Mouse (Mus musculus): ENCODE measurements around the gene Slco2a1. TPM values are rescaled to one million over a fixed set of nuclear protein-coding genes. Genes with fewer than 3 reads are reported as not detected.

The Slco2a1 gene
- polyA plus RNA-seq, 1 experiment from 2014 or later: 10.0 TPM

DNA sequence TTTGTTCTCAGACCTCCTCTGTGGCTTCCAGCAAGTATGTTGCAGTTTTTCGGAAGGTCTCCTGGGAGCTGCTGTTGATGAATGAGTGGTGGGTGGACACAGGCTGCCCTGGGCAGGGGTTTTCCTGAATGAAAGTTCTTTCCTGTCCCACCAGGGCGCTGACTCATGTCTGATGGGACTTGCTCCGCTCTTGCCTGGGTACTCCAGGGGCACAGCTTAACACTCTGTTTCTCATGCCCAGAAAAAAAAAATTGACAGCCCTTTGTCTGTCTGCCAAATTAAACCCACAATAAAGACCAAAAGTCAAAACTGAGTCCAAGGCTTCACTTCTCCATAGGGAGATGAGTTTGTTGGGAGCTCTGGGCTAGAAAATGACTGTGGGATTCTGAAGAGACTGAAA, 44.9 kb downstream of the Slco2a1 start:
- no peak for DNase-seq (ENCODE audit: low spot score)

- DNase-seq (ENCODE audit: low spot score): no peak
Observed at GRCm38 (mm10) chr9:103036971-103037391, 48.5 kb downstream of the Slco2a1 start.

DNA sequence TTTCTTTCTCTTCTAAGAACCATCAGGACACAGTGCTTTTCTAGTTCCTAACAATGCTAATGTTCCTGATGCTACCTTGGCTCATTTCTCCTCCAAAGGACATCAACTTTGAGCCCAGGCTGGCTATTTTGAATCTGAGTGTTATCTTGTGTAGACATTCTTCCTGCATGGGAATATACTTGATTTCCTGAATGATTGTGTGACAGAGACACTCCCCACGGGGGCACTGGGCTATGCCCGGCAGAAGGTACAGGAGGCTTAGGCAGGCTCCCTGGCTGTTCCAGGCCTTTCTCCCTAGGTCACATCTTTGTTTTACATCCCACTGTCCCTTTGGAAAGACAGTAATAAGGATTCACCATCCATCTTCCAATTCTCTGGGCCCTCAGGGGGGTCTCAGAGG, 49.8 kb downstream of the Slco2a1 start:
- no peak for DNase-seq (ENCODE audit: low spot score)

GRCm38 (mm10) chr9:103038705-103039104, 50.2 kb downstream of the Slco2a1 start:
- no peak for DNase-seq (ENCODE audit: low spot score)

DNA sequence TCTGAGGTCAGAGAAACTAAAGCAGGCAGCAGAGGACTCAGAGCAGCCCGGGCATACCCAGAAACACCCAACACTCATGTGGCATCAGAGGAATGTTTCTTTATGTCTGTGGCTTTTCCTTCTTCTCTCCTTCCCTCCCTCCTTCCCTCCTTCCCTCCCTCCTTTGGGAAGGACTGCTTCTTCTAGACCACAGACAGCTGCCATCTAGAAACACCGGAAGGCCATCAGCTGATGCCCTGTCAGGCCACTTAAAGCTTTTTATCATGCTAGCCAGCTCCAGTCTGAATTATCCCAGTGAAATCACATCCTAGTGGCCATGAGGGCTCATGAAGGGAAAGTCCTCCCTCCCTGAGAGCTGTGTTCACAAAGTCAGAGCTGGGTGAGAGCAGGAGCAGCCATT, 52.1 kb downstream of the Slco2a1 start:
- DNase-seq (ENCODE audit: low spot score): no peak

- DNase-seq (ENCODE audit: low spot score): no peak
Observed at GRCm38 (mm10) chr9:103045406-103045805, 56.9 kb downstream of the Slco2a1 start.

- no peak for DNase-seq (ENCODE audit: low spot score)
Observed at GRCm38 (mm10) chr9:103049049-103049511, 60.6 kb downstream of the Slco2a1 start.

- no peak for DNase-seq (ENCODE audit: low spot score)
Observed at GRCm38 (mm10) chr9:103053829-103054228, 65.3 kb downstream of the Slco2a1 start.

GRCm38 (mm10) chr9:103055061-103055460, 66.5 kb downstream of the Slco2a1 start:
- DNase-seq (ENCODE audit: low spot score): no peak

DNA sequence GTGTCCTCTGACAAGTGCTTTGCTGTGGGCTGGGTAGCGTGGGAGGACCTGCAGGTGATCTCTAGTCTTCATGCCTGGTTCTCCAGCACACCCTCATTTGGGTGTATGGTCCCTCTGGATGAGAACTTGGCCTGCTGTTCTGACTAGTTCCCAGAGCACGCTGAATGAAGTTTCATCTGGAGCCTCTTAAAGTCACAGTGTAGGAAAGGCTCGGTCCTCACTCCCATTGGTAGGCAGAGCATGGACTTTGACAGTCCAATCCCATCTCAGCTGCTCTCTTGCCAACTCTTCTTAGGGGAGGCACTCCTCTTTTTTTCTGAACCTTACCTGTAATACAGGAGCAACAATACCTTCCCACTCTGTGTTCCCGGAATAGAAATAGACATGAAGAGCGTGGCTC, 67.7 kb downstream of the Slco2a1 start:
- DNase-seq (ENCODE audit: low spot score): no peak

GRCm38 (mm10) chr9:103060551-103060950, 72.0 kb downstream of the Slco2a1 start:
- no peak for DNase-seq (ENCODE audit: low spot score)

DNA sequence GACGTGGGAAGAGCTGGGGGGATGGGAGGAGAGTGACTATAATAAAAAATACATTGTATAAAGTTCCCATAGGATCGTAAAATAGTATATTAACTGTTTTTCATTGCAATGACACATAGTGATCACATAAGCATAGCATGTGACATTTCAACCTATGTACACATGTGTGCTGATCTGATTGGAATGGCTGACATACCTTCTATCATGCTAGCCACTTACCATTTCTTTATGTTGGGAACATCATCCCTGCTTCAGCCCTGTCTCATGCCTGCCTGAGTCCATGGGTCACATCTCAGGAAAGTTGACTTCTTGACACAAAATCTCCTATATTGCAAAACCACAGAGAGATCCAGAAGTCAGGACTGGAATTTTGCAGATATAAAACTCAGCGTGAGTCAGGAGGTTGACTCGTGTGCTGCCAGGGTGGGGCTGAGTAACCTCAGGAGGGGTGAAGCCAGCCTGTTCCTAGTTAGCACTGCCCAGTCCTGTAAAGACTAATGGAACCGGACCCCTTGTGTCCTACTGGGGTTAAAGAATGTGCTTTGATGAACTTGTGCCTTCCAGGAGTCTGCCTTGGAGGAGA, 73.0 kb downstream of the Slco2a1 start:
- no peak for DNase-seq (ENCODE audit: low spot score)

DNA sequence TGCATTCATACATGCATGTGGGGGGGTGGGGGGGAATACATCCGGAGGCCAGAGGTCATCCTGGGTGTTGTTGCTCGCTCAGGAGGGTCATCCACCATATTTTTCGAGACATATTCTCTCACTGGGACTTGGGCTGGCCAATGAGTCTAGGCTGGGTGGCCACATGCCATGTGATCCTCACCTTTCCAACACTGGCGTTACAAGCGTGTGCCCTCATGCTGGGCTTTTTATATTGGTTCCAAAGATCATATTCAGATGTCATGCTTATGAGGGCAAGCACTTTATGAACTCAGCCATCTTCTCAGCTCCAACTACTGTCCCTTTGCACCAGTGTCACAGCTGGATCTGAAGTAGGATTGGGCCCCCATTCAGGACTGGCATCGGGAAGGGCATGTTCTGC, 75.1 kb downstream of the Slco2a1 start:
- no peak for DNase-seq (ENCODE audit: low spot score)

DNA sequence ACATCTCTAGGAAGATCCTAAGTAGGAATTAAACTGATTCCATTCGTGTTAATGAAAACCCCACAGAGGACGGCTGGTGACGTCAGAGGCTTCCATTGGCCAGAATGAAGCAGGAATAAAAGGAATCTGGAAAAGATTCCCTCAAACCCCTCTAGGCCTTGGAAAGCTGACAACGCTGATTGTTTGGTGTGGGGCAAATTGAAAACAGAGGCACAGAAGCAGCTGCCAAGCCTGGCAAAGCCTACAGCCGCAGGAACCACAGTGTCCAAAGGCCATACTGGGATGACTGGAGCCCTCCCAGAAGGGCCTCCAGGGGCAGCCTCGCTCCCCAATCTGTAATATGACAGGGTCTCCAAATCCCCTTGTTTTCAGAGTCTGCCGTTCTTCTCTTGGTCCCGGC, 78.3 kb downstream of the Slco2a1 start:
- no peak for DNase-seq (ENCODE audit: low spot score)

DNA sequence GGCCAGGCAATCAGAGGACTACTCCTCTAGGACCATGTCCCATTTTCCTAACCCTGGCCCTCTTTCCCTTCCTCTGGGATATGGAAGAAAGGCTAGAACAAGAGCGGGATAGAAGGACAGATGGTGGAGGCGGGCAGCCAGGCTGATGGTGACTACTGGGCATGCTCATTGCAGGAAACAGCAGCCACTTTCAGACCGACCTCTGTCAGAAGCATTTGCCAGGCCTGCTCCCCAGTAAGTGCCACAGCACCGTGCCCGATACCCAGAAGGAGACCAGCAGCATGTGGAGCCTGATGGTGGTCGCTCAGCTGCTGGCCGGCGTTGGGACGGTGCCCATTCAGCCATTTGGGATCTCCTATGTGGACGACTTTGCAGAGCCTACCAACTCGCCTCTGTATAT, 79.1 kb downstream of the Slco2a1 start:
- DNase-seq (ENCODE audit: low spot score): no peak

- DNase-seq (ENCODE audit: low spot score): no peak
Observed at GRCm38 (mm10) chr9:103068769-103069168, 80.3 kb downstream of the Slco2a1 start.

- no peak for DNase-seq (ENCODE audit: low spot score)
Observed at GRCm38 (mm10) chr9:103071541-103072203, 83.2 kb downstream of the Slco2a1 start.

DNA sequence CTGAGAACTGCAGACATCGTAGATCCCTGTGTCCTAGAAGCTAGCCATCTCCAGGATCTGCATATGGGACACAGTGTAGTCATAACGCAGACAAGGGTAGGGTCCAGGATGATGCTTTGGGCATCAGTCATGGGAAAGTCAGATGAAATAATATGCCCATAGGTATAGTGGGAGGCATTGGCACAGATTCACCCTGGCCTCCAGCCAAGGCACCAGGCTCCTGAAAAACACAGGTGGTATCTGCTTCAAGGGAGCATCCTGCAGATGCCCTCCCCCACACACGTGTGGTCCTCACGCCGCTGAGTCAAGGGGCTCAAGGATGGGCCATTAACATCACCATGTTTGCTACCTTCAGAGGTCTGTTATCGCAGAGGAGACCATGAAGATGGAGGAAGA, 83.7 kb downstream of the Slco2a1 start:
- DNase-seq (ENCODE audit: low spot score): no peak

- DNase-seq (ENCODE audit: low spot score): no peak
Observed at GRCm38 (mm10) chr9:103072926-103073515, 84.5 kb downstream of the Slco2a1 start.

GRCm38 (mm10) chr9:103076836-103077531, 88.5 kb downstream of the Slco2a1 start:
- no peak for DNase-seq (ENCODE audit: low spot score)

DNA sequence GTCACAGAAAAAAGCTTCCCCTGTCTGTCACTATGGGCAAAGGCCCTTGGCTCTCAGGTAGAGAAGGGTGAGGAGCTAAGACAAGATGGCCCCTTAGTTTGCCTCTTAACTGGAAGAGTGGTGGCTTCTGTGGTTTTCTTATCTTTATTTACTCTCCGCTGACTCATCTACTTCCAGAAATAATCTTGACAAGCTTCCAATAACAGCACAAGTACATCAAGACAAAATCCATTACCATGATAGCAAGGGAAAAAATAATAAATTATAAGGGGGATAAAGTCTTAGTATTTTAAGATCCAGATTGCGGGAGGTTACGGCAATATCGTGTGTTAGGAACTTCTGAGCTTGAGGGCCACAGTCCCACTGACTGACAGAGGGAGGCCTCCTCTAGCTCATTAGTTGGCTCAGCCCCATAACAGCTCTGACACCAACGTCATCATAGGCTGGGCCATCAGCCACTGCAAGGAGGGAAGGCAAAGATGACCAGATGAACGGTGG, 89.7 kb downstream of the Slco2a1 start:
- no peak for DNase-seq (ENCODE audit: low spot score)

GRCm38 (mm10) chr9:103080211-103080610, 91.7 kb downstream of the Slco2a1 start:
- no peak for DNase-seq (ENCODE audit: low spot score)

Data from thymus, postnatal 0 days (tissue).